Mouse (Mus musculus) intestine, postnatal 0 days (tissue): ENCODE measurements around the gene Bcas1. TPM values are rescaled to one million over a fixed set of nuclear protein-coding genes. Genes with fewer than 3 reads are reported as not detected.

Source experiments
- ATAC-seq: fragments of 200-750 bp; cut with Nextera tagmentation; 2 replicates; pipeline ENCODE4 v1.8.0; 2017; ENCODE audit warnings: mild to moderate bottlenecking, moderate TSS enrichment, moderate library complexity
- H3K27ac ChIP-seq: fragments of 300-500 bp; sonication (generic); 2 replicates; pipeline ENCODE4 v1.5.1; 2014; ENCODE audit warnings: mild to moderate bottlenecking, low read depth, low read length, moderate library complexity
- H3K27me3 ChIP-seq: fragments of 300-500 bp; sonication (generic); replicated peaks from 2 replicates; pipeline ENCODE4 v1.6.1; 2014; ENCODE audit warnings: low read length, mixed read lengths; ENCODE audit not compliant: control insufficient read depth, insufficient read depth
- H3K36me3 ChIP-seq: fragments of 300-500 bp; sonication (generic); 2 replicates; pipeline ENCODE4 v1.6.1; 2014; ENCODE audit warnings: mild to moderate bottlenecking, moderate library complexity; ENCODE audit not compliant: control insufficient read depth, insufficient read depth
- H3K4me1 ChIP-seq: fragments of 300-500 bp; sonication (generic); replicated peaks from 2 replicates; pipeline ENCODE4 v1.6.1; 2014; ENCODE audit warnings: antibody characterized with exemption, low read length, mixed read lengths; ENCODE audit not compliant: control insufficient read depth, insufficient read depth
- H3K4me2 ChIP-seq: fragments of 300-500 bp; sonication (generic); replicated peaks from 2 replicates; pipeline ENCODE4 v1.6.1; 2014; ENCODE audit warnings: low read depth, mild to moderate bottlenecking, moderate library complexity
- H3K4me3 ChIP-seq: fragments of 300-500 bp; sonication (generic); 2 replicates; pipeline ENCODE4 v1.5.1; 2014; ENCODE audit warnings: low read depth, low read length
- H3K9ac ChIP-seq: fragments of 300-500 bp; sonication (generic); 2 replicates; pipeline ENCODE4 v1.6.1; 2014; ENCODE audit warnings: mild to moderate bottlenecking, low read depth, low read length
- H3K9me3 ChIP-seq: fragments of 300-500 bp; sonication (generic); 2 replicates; pipeline ENCODE4 v1.6.1; 2016; ENCODE audit warnings: mixed run types; ENCODE audit not compliant: control insufficient read depth
- CTCF ChIP-seq: sonication (generic); IDR thresholded peaks from 2 replicates; pipeline ENCODE4 v1.5.1; 2016; ENCODE audit warnings: low read depth, mild to moderate bottlenecking, control low read depth, antibody characterized with exemption, moderate library complexity
- WGBS: fragments of 180-500 bp; shearing (Covaris S2); extraction: QIAGEN DNeasy Blood & Tissue Kit; methylation state at CpG from one replicate; pipeline ENCODE4 v1.1.7; 2014; 5-methylcytosine and 5-hydroxymethylcytosine counted together
- polyA plus RNA-seq: library from polyadenylated mRNA; unstranded; fragments of >200 nt; fragmentation: Nextera tagmentation; extraction: Ambion mirVana; gene quantifications from 2 replicates; pipeline ENCODE4 v1.2.1, GENCODE M21; 2015

Gene Bcas1
- polyA plus RNA-seq, 1 experiment from 2014 or later, result 5.6 TPM

DNA sequence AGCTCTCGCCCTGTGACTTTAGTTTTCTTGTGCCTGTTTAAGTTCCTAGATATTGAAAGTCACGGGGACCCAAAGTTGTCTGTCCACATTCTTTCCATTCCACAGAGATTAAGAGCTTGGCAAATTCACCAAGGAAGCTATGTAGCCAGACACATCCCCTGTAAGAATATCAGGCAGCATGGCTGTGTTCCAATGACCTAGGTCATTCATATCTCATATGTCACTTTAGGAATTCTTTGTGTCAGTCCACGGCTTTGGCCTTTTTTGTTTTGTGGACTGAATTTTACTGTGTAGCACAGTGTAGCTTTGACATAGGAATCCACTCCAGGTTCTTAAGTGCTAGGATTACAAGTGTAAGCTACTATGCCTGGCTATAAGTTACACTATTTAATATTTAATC, 62.4 kb downstream of the Bcas1 start:
- TF ChIP-seq CTCF, result no peak
- H3K36me3 ChIP-seq, result no peaks in the 10 kb centered on the region
- no peaks in the 10 kb centered on the region for H3K27me3 ChIP-seq
- 29% methylated on average over 3 of the region's 3 CpGs for WGBS
- no peaks in the 10 kb centered on the region for H3K4me1 ChIP-seq
- H3K4me3 ChIP-seq, result no peak overlapping the region
- no peak for ATAC-seq
- no peak overlapping the region for H3K9ac ChIP-seq
- H3K9me3 ChIP-seq, result no peaks in the 10 kb centered on the region
- no peak overlapping the region for H3K4me2 ChIP-seq
- no peak overlapping the region for H3K27ac ChIP-seq

- Histone ChIP-seq H3K27me3 (no peaks in the 10 kb centered on the region), H3K4me1 (no peaks in the 10 kb centered on the region), H3K27ac (no peak overlapping the region), H3K36me3 (no peaks in the 10 kb centered on the region), H3K9ac (no peak overlapping the region), H3K4me2 (no peak overlapping the region), H3K4me3 (no peak overlapping the region), H3K9me3 (no peaks in the 10 kb centered on the region)
- peak; percentile 44 for TF ChIP-seq CTCF
- 62% methylated on average over 16 of the region's 16 CpGs for WGBS
- no peak for ATAC-seq
Measured at GRCm38 (mm10) chr2:170356667-170357374, 70.8 kb downstream of the Bcas1 start.

- WGBS, result 10% methylated on average over 10 of the region's 10 CpGs
- H3K4me3 ChIP-seq, result no peak overlapping the region
- peak; percentile 26; the same call in 1 of the 2 replicates for ATAC-seq
Measured at GRCm38 (mm10) chr2:170354963-170355367, 72.7 kb downstream of the Bcas1 start.

DNA sequence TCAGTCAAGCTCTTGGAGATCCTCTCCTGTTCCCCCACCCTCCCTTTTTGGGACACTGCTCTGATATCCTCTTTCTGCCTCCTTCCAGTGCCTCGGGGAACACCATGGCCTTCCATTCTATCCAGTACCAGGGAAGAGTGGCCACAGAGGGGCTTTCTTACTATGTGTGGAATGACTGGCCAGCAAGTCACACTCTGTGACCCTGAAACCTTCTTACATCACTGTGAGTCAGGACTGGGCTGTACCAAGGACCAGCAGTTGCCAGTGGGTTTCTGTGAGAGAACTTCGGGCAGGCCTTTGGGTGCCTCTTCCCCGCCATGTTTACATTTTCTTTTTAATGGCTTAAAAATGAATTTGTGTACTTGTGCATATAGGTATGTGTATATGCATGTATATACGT, 75.4 kb downstream of the Bcas1 start:
- Histone ChIP-seq H3K27ac (no peak overlapping the region), H3K4me2 (no peak overlapping the region), H3K27me3 (no peaks in the 10 kb centered on the region), H3K36me3 (no peaks in the 10 kb centered on the region), H3K9ac (no peak overlapping the region), H3K4me1 (no peaks in the 10 kb centered on the region), H3K4me3 (no peak overlapping the region), H3K9me3 (no peaks in the 10 kb centered on the region)
- ATAC-seq, result no peak
- TF ChIP-seq CTCF, result no peak
- 93% methylated on average over 4 of the region's 4 CpGs for WGBS

More at GRCm38 (mm10) chr2:170354963-170355367, 72.7 kb downstream of the Bcas1 start:
- Histone ChIP-seq H3K27me3 (no peaks in the 10 kb centered on the region), H3K27ac (no peak overlapping the region), H3K4me2 (peak overlapping the region; percentile 45; the same call in 1 of the 2 replicates), H3K9ac (no peak overlapping the region), H3K4me1 (no peaks in the 10 kb centered on the region), H3K9me3 (no peaks in the 10 kb centered on the region), H3K36me3 (no peaks in the 10 kb centered on the region)
- peak; percentile 91 for TF ChIP-seq CTCF

DNA sequence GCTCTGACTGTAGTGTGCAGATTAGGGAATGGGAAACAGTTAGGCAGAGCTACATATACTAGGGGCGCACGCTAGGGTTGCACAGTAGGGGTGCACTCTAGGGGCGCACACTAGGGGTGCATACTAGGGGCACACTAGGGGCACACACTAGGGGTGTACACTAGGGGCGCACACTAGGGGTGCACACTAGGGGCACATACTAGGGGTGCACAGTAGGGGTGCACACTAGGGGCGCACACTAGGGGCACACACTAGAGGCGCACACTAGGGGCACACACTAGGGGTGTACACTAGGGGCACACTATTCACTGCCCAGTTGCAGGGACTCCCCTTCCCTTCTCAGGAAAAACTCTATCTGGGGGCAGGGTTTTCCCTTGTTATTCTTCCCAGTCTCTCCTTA, 75.8 kb downstream of the Bcas1 start:
- 88% methylated on average over 6 of the region's 6 CpGs for WGBS
- TF ChIP-seq CTCF, result no peak
- Histone ChIP-seq H3K4me2 (no peak overlapping the region), H3K36me3 (no peaks in the 10 kb centered on the region), H3K4me1 (no peaks in the 10 kb centered on the region), H3K4me3 (no peak overlapping the region), H3K9ac (no peak overlapping the region), H3K27me3 (no peaks in the 10 kb centered on the region), H3K27ac (no peak overlapping the region), H3K9me3 (no peaks in the 10 kb centered on the region)
- ATAC-seq, result no peak

DNA sequence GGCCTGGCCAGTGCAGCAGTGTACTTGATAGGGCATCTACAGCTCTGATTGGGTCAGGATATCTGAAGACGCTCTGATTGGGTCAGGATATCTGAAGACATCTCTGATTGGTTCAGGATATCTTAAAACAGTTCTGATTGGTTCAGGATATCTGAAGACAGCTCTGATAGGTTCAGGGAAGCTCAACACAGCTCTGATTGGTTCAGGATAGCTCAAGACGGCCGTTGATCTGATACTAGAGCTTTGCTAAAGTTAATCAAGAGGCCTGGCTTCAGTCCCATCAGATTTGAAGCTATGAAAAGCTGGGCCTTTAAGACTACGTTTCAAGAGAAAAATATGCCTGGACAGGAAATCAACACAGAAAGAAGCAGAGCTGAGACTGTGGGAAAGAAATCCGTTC, 77.9 kb downstream of the Bcas1 start:
- ATAC-seq, result no peak
- no peak overlapping the region for H3K27ac ChIP-seq
- no peaks in the 10 kb centered on the region for H3K9me3 ChIP-seq
- no peak overlapping the region for H3K4me3 ChIP-seq
- no peaks in the 10 kb centered on the region for H3K36me3 ChIP-seq
- H3K4me2 ChIP-seq, result no peak overlapping the region
- peaks cover 8% of the 10 kb centered on the region; the same call in 1 of the 2 replicates for H3K4me1 ChIP-seq
- no peaks in the 10 kb centered on the region for H3K27me3 ChIP-seq
- 64% methylated on average over 5 of the region's 5 CpGs for WGBS
- no peak overlapping the region for H3K9ac ChIP-seq
- no peak for TF ChIP-seq CTCF
